ENCODE assay signal across 19 mouse cellular contexts in genomic region chr7:29396943-29397340, GRCm38 (mm10).
DNase-seq lines count a peak whose midpoint lies in the region; ATAC-seq lines count a peak whose summit lies in the region.
"Had no signal": no experiment of that assay in that cellular context is flagged by ENCODE, and none has a peak within 500 bp of the region (broad histone marks: within the 10 kb centered on the region; RNA-seq: fewer than 3 reads in every experiment).

No protein-coding gene starts in this region.

- ATAC-seq in cerebellum, adult (ENCODE audit: insufficient number of reproducible peaks, low FRiP score, low TSS enrichment), result no peak
- ATAC-seq: activated CD4-positive, CD25-positive, alpha-beta regulatory T cell, adult 4 months; lung, postnatal 0 days; midbrain, embryonic 13.5 days had no signal

- intact Hi-C loops in left cerebral cortex, postnatal 4 days (cut with DNase I), result no loop called here

- peak; percentile 72 for DNase-seq in cerebellum, adult 11 months
- peak; percentile 67 for DNase-seq in left cerebral cortex, postnatal 4 days
- no peak for DNase-seq in left cerebral cortex, adult 9 months (ENCODE audit: low spot score in 2 of 2)
- DNase-seq in cerebellum, adult 9-11 months, result peak; percentile 82
- DNase-seq in layer of hippocampus, adult 8-10 months (ENCODE audit: low spot score in 2 of 2), result no peak
- DNase-seq in thymus, postnatal 14 days, result no peak
- DNase-seq in right cerebral cortex, postnatal 4 days, result no peak
- DNase-seq: adrenal gland, adult 8-10 months; embryo, embryonic 11 days; gastrocnemius, adult 2 months; gastrocnemius, postnatal 36 days; heart, adult 2 months; kidney, adult 18-20 months; kidney, postnatal 25 days; liver, embryonic 13.5 days had no signal

Comparison
In these comparisons a context has a peak if more than half of its experiments do, and no peak if none do; other contexts are left out.
1. DNase-seq: peak in cerebellum, adult 11 months (single experiment), left cerebral cortex, postnatal 4 days (single experiment) and cerebellum, adult 9-11 months (single experiment); none in left cerebral cortex, adult 9 months (0 of 2), layer of hippocampus, adult 8-10 months (0 of 2), thymus, postnatal 14 days (single experiment) and right cerebral cortex, postnatal 4 days (single experiment).